Mouse (Mus musculus) megakaryocyte, embryonic 14.5 days (primary cell): Measurements from ENCODE around the gene Hist2h3b.

ENCODE experiments used
- FLI1 ChIP-seq: IDR thresholded peaks from 2 replicates; pipeline ENCODE4 v1.6.1; 2012; ENCODE audit warnings: low read length, inconsistent platforms, mixed read lengths
- GATA1 ChIP-seq: IDR thresholded peaks from 3 replicates; pipeline ENCODE4 v1.6.1; 2012; ENCODE audit warnings: mixed read lengths, low read length, inconsistent platforms, borderline replicate concordance

DNA sequence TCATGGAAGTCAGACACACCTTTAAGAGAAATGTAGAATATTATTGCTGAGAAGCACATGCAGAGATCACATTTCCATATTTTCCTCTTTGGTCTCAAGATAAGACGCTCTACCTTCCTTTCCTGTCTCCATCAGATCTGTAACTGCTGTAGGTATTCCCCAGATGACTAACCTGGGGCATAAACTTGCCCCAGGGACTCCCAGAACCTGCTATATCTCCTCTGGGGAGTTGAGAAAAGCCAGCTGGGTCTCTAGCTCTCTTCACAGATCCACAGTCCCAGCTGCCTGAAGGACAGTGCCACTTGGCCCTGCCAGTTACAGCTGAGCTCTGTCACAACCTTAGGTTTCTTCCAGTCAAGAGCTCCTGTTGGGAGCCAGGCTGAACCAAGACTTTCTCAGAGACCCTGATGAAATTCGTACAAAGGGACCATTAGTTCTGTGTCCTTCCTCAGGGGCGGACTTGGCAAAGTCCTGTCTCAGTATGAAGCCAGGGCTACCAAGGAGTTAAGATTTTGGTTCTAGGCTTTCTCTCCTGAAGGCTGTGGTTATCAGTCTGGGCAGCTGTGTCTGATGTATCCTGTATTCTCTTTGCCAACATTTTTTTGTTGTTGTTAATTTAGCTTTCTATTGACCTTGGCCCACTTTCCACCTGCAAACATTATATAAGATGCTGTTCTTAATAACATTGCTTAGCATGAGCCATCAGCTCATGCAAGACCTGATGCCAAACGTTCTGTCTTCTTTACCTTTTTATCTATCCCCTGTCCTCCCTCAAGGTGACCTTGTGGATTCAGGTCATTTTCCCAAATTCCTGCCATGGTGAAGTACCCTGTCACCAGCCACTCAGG, 37.3 kb upstream of the Hist2h3b start:
- TF ChIP-seq GATA1 (no peak), FLI1 (no peak)
